Mouse (Mus musculus): ENCODE data around the gene 0610010K14Rik. TPM values are rescaled to one million over a fixed set of nuclear protein-coding genes. Genes with fewer than 3 reads are reported as not detected.
A peak's percentile ranks its signal among the peaks of the same experiment; 100 is the strongest.

0610010K14Rik gene
- total and polyA plus RNA-seq, 2 experiments = 6.5 to 34.0 TPM

DNA sequence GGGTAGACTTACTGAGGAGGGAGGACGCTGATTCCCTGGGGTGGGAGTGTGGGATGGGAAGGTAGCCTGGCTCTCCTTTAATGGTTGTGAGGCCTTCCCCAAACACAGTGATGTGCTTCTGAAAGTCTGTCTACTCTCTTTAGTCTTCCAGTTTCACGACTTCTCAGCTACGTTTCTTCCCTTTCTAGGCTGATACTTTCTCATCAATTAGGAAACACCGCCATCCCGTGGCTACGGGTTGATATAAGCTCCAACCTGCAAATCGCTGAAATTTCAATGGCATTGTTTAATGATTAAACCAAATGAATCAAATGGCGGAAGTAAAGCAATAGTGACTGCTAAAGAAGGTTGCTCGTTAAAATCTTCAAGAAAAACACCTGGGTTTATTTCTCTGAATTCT lies 24.8 kb downstream of the 0610010K14Rik start:
- WGBS = 7% methylated on average over 9 of the region's 9 CpGs
- H3K79me2 ChIP-seq (ENCODE audit: control insufficient read depth, insufficient read depth, low read length) = no peaks in the 10 kb centered on the region
- H3K9ac ChIP-seq (ENCODE audit: low read depth, low read length) = peak overlapping the region; percentile 49; the same call in 1 of the 2 replicates
- peak overlapping the region; percentile 53; the same call in 1 of the 2 replicates for H3K27ac ChIP-seq (replicated peaks; ENCODE audit: insufficient read depth, low read depth, low read length)
- no peak for TF ChIP-seq POLR2A (IDR thresholded peaks at IDR 0.05; ENCODE audit: extremely low read depth, insufficient read depth, low read length)
- peak; percentile 64 for TF ChIP-seq CTCF (IDR thresholded peaks at IDR 0.05; ENCODE audit: low read depth, low read length)
- no peak overlapping the region for H3K4me3 ChIP-seq (ENCODE audit: insufficient read depth, low read depth, low read length)
- peaks cover 15% of the 10 kb centered on the region for H3K4me1 ChIP-seq (ENCODE audit: control insufficient read depth, insufficient read depth, low read length)
- H3K27me3 ChIP-seq (ENCODE audit: control insufficient read depth, insufficient read depth, low read length) = no peaks in the 10 kb centered on the region
- peak; percentile 88 for DNase-seq (ENCODE audit: extremely low read depth, low read depth, low spot score)
- no peaks in the 10 kb centered on the region for H3K36me3 ChIP-seq (ENCODE audit: control insufficient read depth, insufficient read depth, low read length)

DNA sequence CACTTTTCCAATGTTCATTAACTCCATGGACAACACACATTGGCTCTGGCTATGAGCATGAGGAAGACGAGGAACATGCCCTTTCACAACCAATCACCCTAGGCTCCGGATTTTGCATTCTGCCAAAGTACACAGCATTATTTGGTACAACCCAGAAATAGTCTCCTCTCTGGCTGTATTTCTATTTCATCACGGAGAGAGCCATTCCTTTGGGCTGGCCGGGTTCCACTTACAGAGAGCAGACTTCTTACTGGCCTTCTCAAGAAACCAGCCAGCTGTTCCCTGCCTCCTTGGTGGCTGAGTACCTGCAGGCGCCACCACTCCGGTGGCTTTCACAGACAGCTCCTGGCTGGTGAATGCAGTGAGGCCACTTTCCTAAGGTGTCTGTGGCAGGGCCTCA lies 25.3 kb downstream of the 0610010K14Rik start, which contains the start of gene Slc16a11:
Gene Slc16a11 (plus strand): TSS at position 330 of the 400 bp plus-strand sequence.
- Histone ChIP-seq H3K9ac (ENCODE audit: low read depth, low read length) (peak within 1 kb of the TSS; percentile 58), H3K4me3 (ENCODE audit: insufficient read depth, low read depth, low read length) (no peak within 1 kb of the TSS; the same call in 1 of the 2 replicates), H3K27me3 (ENCODE audit: control insufficient read depth, insufficient read depth, low read length) (no peaks in the 10 kb centered on the region), H3K27ac (replicated peaks; ENCODE audit: insufficient read depth, low read depth, low read length) (peak within 1 kb of the TSS; percentile 53), H3K79me2 (ENCODE audit: control insufficient read depth, insufficient read depth, low read length) (no peaks in the 10 kb centered on the region), H3K36me3 (ENCODE audit: control insufficient read depth, insufficient read depth, low read length) (no peaks in the 10 kb centered on the region), H3K4me1 (ENCODE audit: control insufficient read depth, insufficient read depth, low read length) (peaks cover 15% of the 10 kb centered on the region)
- WGBS = 39% methylated on average over 6 of the region's 6 CpGs
- DNase-seq (ENCODE audit: extremely low read depth, low read depth, low spot score) = peak; percentile 72
- TF ChIP-seq CTCF (IDR thresholded peaks at IDR 0.05; ENCODE audit: low read depth, low read length) (no peak), POLR2A (IDR thresholded peaks at IDR 0.05; ENCODE audit: extremely low read depth, insufficient read depth, low read length) (no peak)

DNA sequence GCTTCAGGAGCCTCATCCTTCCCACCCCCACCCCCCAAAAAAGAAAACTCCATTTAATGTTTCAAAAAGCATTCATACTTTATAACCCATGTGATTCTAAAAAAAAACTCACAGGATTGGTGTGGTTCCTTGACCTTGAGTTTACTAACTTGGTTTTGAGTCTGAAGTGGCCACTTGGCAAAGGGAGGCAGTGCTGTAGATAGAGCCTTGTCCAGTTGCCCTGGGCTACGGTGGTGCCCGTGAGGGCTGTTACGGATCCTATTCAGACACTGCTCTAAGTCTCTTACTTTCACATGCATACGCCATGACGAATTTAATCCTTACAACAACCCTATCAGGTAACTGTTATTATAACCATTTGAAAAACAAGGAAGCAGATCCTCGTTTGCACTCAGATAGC lies 25.7 kb downstream of the 0610010K14Rik start:
- H3K27me3 ChIP-seq (ENCODE audit: control insufficient read depth, insufficient read depth, low read length) = no peaks in the 10 kb centered on the region
- DNase-seq (ENCODE audit: extremely low read depth, low read depth, low spot score) = no peak
- peaks cover 15% of the 10 kb centered on the region for H3K4me1 ChIP-seq (ENCODE audit: control insufficient read depth, insufficient read depth, low read length)
- H3K27ac ChIP-seq (replicated peaks; ENCODE audit: insufficient read depth, low read depth, low read length) = no peak overlapping the region
- WGBS = 89% methylated on average over 6 of the region's 6 CpGs
- no peaks in the 10 kb centered on the region for H3K36me3 ChIP-seq (ENCODE audit: control insufficient read depth, insufficient read depth, low read length)
- TF ChIP-seq POLR2A (IDR thresholded peaks at IDR 0.05; ENCODE audit: extremely low read depth, insufficient read depth, low read length) (no peak), CTCF (IDR thresholded peaks at IDR 0.05; ENCODE audit: low read depth, low read length) (no peak)
- H3K9ac ChIP-seq (ENCODE audit: low read depth, low read length) = no peak overlapping the region
- no peak overlapping the region for H3K4me3 ChIP-seq (ENCODE audit: insufficient read depth, low read depth, low read length)
- H3K79me2 ChIP-seq (ENCODE audit: control insufficient read depth, insufficient read depth, low read length) = no peaks in the 10 kb centered on the region

DNA sequence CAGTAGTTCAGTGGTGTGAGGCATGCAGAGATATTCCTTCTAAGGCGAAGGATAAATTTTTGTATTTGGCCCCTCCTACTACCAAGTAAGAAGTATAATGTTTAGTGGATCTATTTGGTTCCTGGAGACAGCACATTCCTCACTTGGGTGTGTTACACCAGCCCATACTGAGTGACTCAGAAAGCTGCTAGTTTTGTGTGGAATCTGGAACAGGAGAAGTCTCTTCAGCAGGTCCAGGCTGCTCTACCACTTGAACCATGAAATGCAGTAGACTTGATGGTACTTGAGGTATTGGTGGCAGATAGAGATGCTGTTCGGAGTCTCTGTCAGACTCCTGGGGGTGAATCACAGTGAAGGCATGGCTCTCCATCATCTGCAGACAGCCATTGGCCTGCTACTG lies 27.0 kb downstream of the 0610010K14Rik start:
- no peaks in the 10 kb centered on the region for H3K79me2 ChIP-seq (ENCODE audit: control insufficient read depth, insufficient read depth, low read length)
- no peak overlapping the region for H3K27ac ChIP-seq (replicated peaks; ENCODE audit: insufficient read depth, low read depth, low read length)
- no peaks in the 10 kb centered on the region for H3K36me3 ChIP-seq (ENCODE audit: control insufficient read depth, insufficient read depth, low read length)
- no peak for DNase-seq (ENCODE audit: extremely low read depth, low read depth, low spot score)
- no peak overlapping the region for H3K4me3 ChIP-seq (ENCODE audit: insufficient read depth, low read depth, low read length)
- H3K27me3 ChIP-seq (ENCODE audit: control insufficient read depth, insufficient read depth, low read length) = no peaks in the 10 kb centered on the region
- peaks cover 15% of the 10 kb centered on the region for H3K4me1 ChIP-seq (ENCODE audit: control insufficient read depth, insufficient read depth, low read length)
- 98% methylated on average over 2 of the region's 2 CpGs for WGBS
- no peak overlapping the region for H3K9ac ChIP-seq (ENCODE audit: low read depth, low read length)
- no peak for TF ChIP-seq CTCF (IDR thresholded peaks at IDR 0.05; ENCODE audit: low read depth, low read length)
- no peak for TF ChIP-seq POLR2A (IDR thresholded peaks at IDR 0.05; ENCODE audit: extremely low read depth, insufficient read depth, low read length)

DNA sequence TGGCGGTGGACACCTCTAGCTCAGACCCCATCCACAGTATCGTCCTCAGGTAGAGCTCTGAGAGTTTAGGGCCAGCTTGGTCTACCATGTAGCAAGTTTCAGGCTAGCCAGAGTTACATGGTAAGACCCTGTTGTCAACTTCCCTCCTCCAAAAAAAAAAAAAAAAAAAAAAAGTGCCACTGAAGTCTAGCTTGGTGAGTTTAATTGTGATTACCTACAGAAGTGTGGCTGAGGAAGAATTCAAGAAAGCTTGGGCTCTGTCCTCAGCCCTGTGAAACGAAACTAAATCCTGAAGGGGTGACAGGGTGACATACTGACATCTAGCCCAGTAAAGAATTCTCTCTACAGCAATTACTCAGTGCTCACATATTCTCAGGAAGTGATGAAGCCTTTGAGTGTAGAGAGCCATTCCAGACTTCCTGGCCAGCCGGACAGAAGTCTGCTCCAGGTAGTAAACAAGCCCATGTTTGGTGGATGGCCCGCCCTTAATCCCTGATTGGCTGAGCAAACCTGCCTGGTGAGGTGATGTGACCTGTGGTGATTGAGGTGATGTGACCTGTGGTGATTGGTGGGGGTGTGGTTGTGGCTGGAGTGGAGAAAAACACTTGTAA lies 28.8 kb downstream of the 0610010K14Rik start:
- Histone ChIP-seq H3K9ac (ENCODE audit: low read depth, low read length) (no peak overlapping the region), H3K79me2 (ENCODE audit: control insufficient read depth, insufficient read depth, low read length) (no peaks in the 10 kb centered on the region), H3K4me3 (ENCODE audit: insufficient read depth, low read depth, low read length) (no peak overlapping the region), H3K27ac (replicated peaks; ENCODE audit: insufficient read depth, low read depth, low read length) (no peak overlapping the region), H3K4me1 (ENCODE audit: control insufficient read depth, insufficient read depth, low read length) (peaks cover 15% of the 10 kb centered on the region), H3K27me3 (ENCODE audit: control insufficient read depth, insufficient read depth, low read length) (no peaks in the 10 kb centered on the region), H3K36me3 (ENCODE audit: control insufficient read depth, insufficient read depth, low read length) (no peaks in the 10 kb centered on the region)
- TF ChIP-seq CTCF (IDR thresholded peaks at IDR 0.05; ENCODE audit: low read depth, low read length) = no peak
- no peak for TF ChIP-seq POLR2A (IDR thresholded peaks at IDR 0.05; ENCODE audit: extremely low read depth, insufficient read depth, low read length)
- WGBS = 79% methylated on average over 5 of the region's 5 CpGs
- DNase-seq (ENCODE audit: extremely low read depth, low read depth, low spot score) = no peak

DNA sequence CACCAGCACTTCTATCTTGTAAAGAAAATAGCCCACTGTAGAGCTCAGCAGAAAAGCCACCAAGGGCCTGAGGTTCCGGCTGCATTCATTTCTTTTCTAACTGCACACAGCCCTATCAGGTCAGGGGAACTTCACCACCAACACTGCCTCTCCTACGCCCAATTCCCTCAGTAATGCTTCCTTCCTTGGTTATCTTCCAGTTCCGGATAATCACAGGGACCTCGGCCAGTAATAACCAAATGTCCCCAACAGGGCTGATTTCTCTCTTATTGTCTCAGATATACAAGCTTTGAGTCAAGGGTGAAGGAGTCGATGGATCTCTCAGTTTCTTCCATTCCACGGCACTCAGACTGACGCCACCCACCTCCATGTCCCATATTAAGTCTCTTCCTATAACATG lies 30.4 kb downstream of the 0610010K14Rik start:
- TF ChIP-seq CTCF (IDR thresholded peaks at IDR 0.05; ENCODE audit: low read depth, low read length) (no peak), POLR2A (IDR thresholded peaks at IDR 0.05; ENCODE audit: extremely low read depth, insufficient read depth, low read length) (no peak)
- 80% methylated on average over 7 of the region's 7 CpGs for WGBS
- Histone ChIP-seq H3K9ac (ENCODE audit: low read depth, low read length) (no peak overlapping the region), H3K27ac (replicated peaks; ENCODE audit: insufficient read depth, low read depth, low read length) (no peak overlapping the region), H3K4me3 (ENCODE audit: insufficient read depth, low read depth, low read length) (no peak overlapping the region), H3K27me3 (ENCODE audit: control insufficient read depth, insufficient read depth, low read length) (no peaks in the 10 kb centered on the region), H3K36me3 (ENCODE audit: control insufficient read depth, insufficient read depth, low read length) (no peaks in the 10 kb centered on the region), H3K79me2 (ENCODE audit: control insufficient read depth, insufficient read depth, low read length) (no peaks in the 10 kb centered on the region), H3K4me1 (ENCODE audit: control insufficient read depth, insufficient read depth, low read length) (peaks cover 3% of the 10 kb centered on the region; the same call in 1 of the 2 replicates)
- DNase-seq (ENCODE audit: extremely low read depth, low read depth, low spot score) = no peak

Data from liver, adult 2 months (tissue).